Mouse (Mus musculus) heart, adult 2 months (tissue): Measurements from ENCODE around the gene Dok4.
"Not testable (repeated sequence)": the region's sequence is repeated elsewhere in the genome, so short reads cannot be mapped to it uniquely, and the experiment has no call there.

ENCODE experiments used
- CTCF ChIP-seq: fragments of 200-600 bp; IDR thresholded peaks from 2 replicates; pipeline ENCODE4 v1.8.1; 2022; ENCODE audit warnings: antibody characterized with exemption, mild to moderate bottlenecking, moderate library complexity
- EP300 ChIP-seq: fragments of 200-500 bp; IDR thresholded peaks from 2 replicates; pipeline ENCODE4 v1.6.1; 2011; ENCODE audit warnings: low read depth, low read length, control low read depth; ENCODE audit not compliant: insufficient read depth

DNA sequence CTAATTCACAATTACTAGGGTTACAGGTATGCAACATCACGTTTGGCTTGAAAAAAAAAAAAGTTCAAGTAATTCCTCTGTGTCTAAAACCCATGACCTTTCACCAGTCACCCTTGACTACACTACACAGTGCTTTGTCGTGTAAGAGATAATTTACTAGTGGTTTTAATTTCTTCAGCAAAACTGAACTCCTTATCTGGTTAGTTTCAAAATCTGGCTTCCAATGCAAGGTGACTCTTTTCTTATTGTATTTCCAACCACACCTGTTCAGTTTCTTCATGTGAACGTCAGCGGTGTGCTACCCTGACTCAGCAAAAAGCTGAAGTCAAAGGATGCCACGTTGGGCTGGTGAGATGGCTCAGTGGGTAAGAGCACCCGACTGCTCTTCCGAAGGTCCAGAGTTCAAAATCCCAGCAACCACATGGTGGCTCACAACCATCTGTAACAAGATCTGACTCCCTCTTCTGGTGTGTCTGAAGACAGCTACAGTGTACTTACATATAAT is 42.2 kb downstream of the Dok4 start:
- not testable (repeated sequence) for TF ChIP-seq CTCF, EP300
